Mouse (Mus musculus): ENCODE data around the gene Vmn1r44.
"Not testable (repeated sequence)": the region's sequence is repeated elsewhere in the genome, so short reads cannot be mapped to it uniquely, and the experiment has no call there.

The Vmn1r44 gene

GRCm38 (mm10) chr6:89883360-89883759 is at the start of gene Vmn1r44:
Gene Vmn1r44 (plus strand): TSS chr6:89883660.
- TF ChIP-seq GATA4 (IDR thresholded peaks at IDR 0.05; ENCODE audit: insufficient replicate concordance, low read length) = no peak

GRCm38 (mm10) chr6:89857552-89857951 is 25.9 kb upstream of the Vmn1r44 start:
- no peak for TF ChIP-seq GATA4 (IDR thresholded peaks at IDR 0.05; ENCODE audit: insufficient replicate concordance, low read length)

GRCm38 (mm10) chr6:89859839-89860238 is 23.6 kb upstream of the Vmn1r44 start:
- no peak for TF ChIP-seq GATA4 (IDR thresholded peaks at IDR 0.05; ENCODE audit: insufficient replicate concordance, low read length)

DNA sequence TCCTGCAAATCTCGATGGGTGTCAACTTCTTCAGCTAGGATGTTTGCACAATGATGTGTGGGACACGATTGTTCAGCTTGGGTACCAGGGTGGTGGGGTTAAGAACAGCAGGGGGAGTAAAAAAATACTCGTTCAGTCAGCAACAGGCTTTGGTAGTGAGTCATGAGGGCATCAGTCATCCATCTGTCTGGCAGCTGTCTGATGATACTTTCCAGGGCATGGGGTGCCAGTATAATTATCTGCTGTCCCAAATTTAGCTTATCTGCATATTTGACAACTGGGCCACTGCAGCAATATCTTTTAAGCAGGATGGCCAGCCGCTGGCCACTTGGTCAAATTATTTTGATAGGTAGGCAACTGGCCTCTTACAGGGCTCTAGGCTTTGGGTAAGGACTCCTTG is 19.7 kb upstream of the Vmn1r44 start:
- no peak for TF ChIP-seq GATA4 (IDR thresholded peaks at IDR 0.05; ENCODE audit: insufficient replicate concordance, low read length)

GRCm38 (mm10) chr6:89867276-89867675 is 16.2 kb upstream of the Vmn1r44 start:
- no peak for TF ChIP-seq GATA4 (IDR thresholded peaks at IDR 0.05; ENCODE audit: insufficient replicate concordance, low read length)

DNA sequence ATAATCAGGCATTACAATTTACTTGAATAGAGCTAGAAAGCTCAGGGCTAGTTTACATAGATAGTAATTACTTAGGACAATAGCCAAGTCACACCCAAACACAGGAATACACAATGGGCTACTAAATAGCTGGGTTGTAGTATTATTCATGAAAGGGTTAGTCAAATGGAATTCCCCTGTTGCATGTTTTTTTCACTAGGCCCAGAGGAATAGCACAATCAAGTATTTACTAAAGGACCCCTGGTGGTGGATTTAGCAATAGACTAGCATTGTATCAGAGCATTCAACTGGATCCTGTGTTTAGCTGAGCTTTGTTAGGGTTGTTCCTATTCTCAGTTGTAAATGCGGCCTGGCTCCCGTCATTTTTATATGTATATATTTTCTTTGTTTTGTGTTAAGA is 15.5 kb upstream of the Vmn1r44 start:
- TF ChIP-seq GATA4 (IDR thresholded peaks at IDR 0.05; ENCODE audit: insufficient replicate concordance, low read length) = no peak

GRCm38 (mm10) chr6:89876313-89876712 is 7.1 kb upstream of the Vmn1r44 start, which contains the start of the genes Vmn1r42 and Vmn1r43:
Gene Vmn1r42 (minus strand): TSS chr6:89876413.
Gene Vmn1r43 (minus strand): TSS chr6:89876413.
- TF ChIP-seq GATA4 (IDR thresholded peaks at IDR 0.05; ENCODE audit: insufficient replicate concordance, low read length) = not testable (repeated sequence)

- TF ChIP-seq GATA4 (IDR thresholded peaks at IDR 0.05; ENCODE audit: insufficient replicate concordance, low read length) = no peak
These were observed 6.5 kb upstream of the Vmn1r44 start for GRCm38 (mm10) chr6:89876963-89877362.

- TF ChIP-seq GATA4 (IDR thresholded peaks at IDR 0.05; ENCODE audit: insufficient replicate concordance, low read length) = no peak
These were observed 2.6 kb upstream of the Vmn1r44 start for GRCm38 (mm10) chr6:89880867-89881266.

DNA sequence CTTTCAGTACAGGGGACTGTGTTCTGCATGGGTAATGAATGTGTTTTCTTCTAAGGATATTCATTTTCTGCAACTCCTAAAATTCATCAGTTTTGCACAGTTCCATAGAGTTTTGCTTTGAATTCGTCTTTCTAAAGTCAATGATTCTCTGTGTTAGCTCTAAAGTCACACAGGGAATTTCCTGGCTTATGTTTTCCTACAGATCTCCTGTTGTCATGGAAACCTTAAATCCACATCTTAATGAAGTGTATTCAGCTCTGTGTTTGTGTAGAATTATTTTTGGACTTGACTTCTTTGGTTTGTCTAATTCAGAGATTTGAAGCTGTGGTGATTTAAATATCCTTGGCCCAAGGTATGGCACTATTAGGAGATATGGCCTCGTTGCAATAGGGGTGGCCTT is 352 bp downstream of the Vmn1r44 start:
- no peak for TF ChIP-seq GATA4 (IDR thresholded peaks at IDR 0.05; ENCODE audit: insufficient replicate concordance, low read length)

DNA sequence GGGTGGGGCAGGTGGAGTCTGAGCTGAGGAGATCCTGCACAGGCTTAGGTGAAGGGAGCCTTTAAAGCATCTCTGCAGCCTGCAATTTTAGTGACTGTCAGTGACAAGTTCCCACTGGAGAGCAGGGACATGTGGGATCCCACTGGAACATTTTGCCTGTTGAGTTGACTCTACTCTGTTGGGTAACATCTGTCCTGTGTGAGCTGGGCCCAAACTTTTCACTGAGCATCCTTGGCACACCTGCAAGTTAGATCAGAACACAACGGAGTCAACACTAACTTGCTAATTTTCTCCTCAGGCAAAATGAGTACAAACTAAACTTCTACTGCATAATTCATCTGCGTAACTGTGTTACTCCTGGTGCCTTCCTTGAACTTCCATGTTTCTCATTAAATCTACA is 57.0 kb downstream of the Vmn1r44 start, which contains the start of gene Vmn1r45:
Gene Vmn1r45, minus strand, starts transcription at position 101 of the 400 bp plus-strand sequence.
- TF ChIP-seq GATA4 (IDR thresholded peaks at IDR 0.05; ENCODE audit: insufficient replicate concordance, low read length) = not testable (repeated sequence)

DNA sequence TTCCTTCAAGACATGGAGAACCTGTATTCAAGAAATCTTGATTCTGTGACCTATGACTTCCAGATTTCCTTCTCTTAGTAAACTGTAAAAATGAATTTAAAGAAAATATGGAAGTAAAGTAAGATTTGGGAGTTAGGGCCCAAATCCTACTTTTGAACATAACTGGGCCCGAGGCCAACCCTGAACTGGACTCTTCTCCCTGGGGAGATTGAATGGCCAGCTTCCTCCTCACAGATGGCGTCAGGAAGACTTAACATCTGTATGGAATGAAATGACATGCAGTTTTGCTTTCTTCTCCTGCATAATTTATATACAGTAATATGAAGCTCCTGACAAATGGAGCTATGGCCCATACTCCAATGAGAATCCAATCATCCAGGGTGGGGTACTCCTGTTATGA is 57.5 kb downstream of the Vmn1r44 start:
- TF ChIP-seq GATA4 (IDR thresholded peaks at IDR 0.05; ENCODE audit: insufficient replicate concordance, low read length) = no peak
